Mouse (Mus musculus) kidney, adult 8-10 months (tissue): Measurements from ENCODE around the gene Gsg1l.

Source experiments
- DNase-seq, 2 experiments: peaks; one replicate each; pipeline ENCODE4 v3.0.0; 2022

Gsg1l gene

GRCm38 (mm10) chr7:126027410-126027809, 54.8 kb downstream of the Gsg1l start:
- DNase-seq: no peak

- no peak for DNase-seq
Observed at GRCm38 (mm10) chr7:126026600-126026999, 55.6 kb downstream of the Gsg1l start.

- DNase-seq: no peak
Observed at GRCm38 (mm10) chr7:126019966-126020365, 62.2 kb downstream of the Gsg1l start.

- no peak for DNase-seq
Observed at GRCm38 (mm10) chr7:126019321-126019720, 62.9 kb downstream of the Gsg1l start.

- DNase-seq: no peak
Observed at GRCm38 (mm10) chr7:126017455-126017854, 64.8 kb downstream of the Gsg1l start.

GRCm38 (mm10) chr7:126012325-126013021, 69.7 kb downstream of the Gsg1l start:
- no peak for DNase-seq

GRCm38 (mm10) chr7:126008789-126009148, 73.4 kb downstream of the Gsg1l start:
- DNase-seq: no peak

GRCm38 (mm10) chr7:126008139-126008788, 73.9 kb downstream of the Gsg1l start:
- no peak for DNase-seq

- DNase-seq: no peak
Observed at GRCm38 (mm10) chr7:126007132-126007910, 74.9 kb downstream of the Gsg1l start.

- no peak for DNase-seq
Observed at GRCm38 (mm10) chr7:126005274-126005673, 76.9 kb downstream of the Gsg1l start.

- DNase-seq: no peak
Observed at GRCm38 (mm10) chr7:126001683-126002082, 80.5 kb downstream of the Gsg1l start.

- DNase-seq: no peak
Observed at GRCm38 (mm10) chr7:125999921-126000320, 82.3 kb downstream of the Gsg1l start.

- no peak for DNase-seq
Observed at GRCm38 (mm10) chr7:125996151-125996550, 86.1 kb downstream of the Gsg1l start.

- no peak for DNase-seq
Observed at GRCm38 (mm10) chr7:125992356-125992891, 89.8 kb downstream of the Gsg1l start.

GRCm38 (mm10) chr7:125991846-125992245, 90.4 kb downstream of the Gsg1l start:
- DNase-seq: no peak

- peak; percentile 42 to 54 for DNase-seq
Observed at GRCm38 (mm10) chr7:125989969-125990368, 92.2 kb downstream of the Gsg1l start.

- no peak for DNase-seq
Observed at GRCm38 (mm10) chr7:125989489-125989888, 92.7 kb downstream of the Gsg1l start.

- DNase-seq: no peak
Observed at GRCm38 (mm10) chr7:125988326-125988725, 93.9 kb downstream of the Gsg1l start.

GRCm38 (mm10) chr7:125987117-125987516, 95.1 kb downstream of the Gsg1l start:
- DNase-seq: no peak

GRCm38 (mm10) chr7:125985565-125985964, 96.6 kb downstream of the Gsg1l start:
- DNase-seq: no peak

GRCm38 (mm10) chr7:125983902-125984841, 98.0 kb downstream of the Gsg1l start:
- no peak for DNase-seq

- no peak for DNase-seq
Observed at GRCm38 (mm10) chr7:125979591-125979990, 102.6 kb downstream of the Gsg1l start.
